Mouse (Mus musculus) limb, embryonic 14.5 days (tissue): ENCODE measurements around the gene Teddm2. TPM values are rescaled to one million over a fixed set of nuclear protein-coding genes. Genes with fewer than 3 reads are reported as not detected.

Source experiments
- ATAC-seq: fragments of 200-750 bp; cut with Nextera tagmentation; 2 replicates; pipeline ENCODE4 v1.8.0; 2017; ENCODE audit warnings: low read depth, moderate number of reproducible peaks, moderate TSS enrichment; ENCODE audit not compliant: low FRiP score
- DNase-seq: peaks from one replicate; pipeline ENCODE4 v3.0.0-alpha.2; 2015; ENCODE audit warnings: low spot score
- H3K27ac ChIP-seq: fragments of 300-500 bp; sonication (generic); replicated peaks from 2 replicates; pipeline ENCODE4 v1.5.1; 2014; ENCODE audit warnings: low read depth, mild to moderate bottlenecking, low read length, moderate library complexity, mixed read lengths
- H3K27me3 ChIP-seq: fragments of 300-500 bp; sonication (generic); 2 replicates; pipeline ENCODE4 v1.6.1; 2014; ENCODE audit warnings: low read length, mixed read lengths; ENCODE audit not compliant: control insufficient read depth, insufficient read depth
- H3K36me3 ChIP-seq: fragments of 300-500 bp; sonication (generic); 2 replicates; pipeline ENCODE4 v1.6.1; 2014; ENCODE audit warnings: mild to moderate bottlenecking, low read length, moderate library complexity, mixed read lengths; ENCODE audit not compliant: control insufficient read depth, insufficient read depth
- H3K4me1 ChIP-seq: fragments of 300-500 bp; sonication (generic); 2 replicates; pipeline ENCODE4 v1.6.1; 2014; ENCODE audit warnings: antibody characterized with exemption, low read length, mixed read lengths; ENCODE audit not compliant: control insufficient read depth, insufficient read depth
- H3K4me2 ChIP-seq: fragments of 300-500 bp; sonication (generic); replicated peaks from 2 replicates; pipeline ENCODE4 v1.6.1; 2014; ENCODE audit warnings: low read depth, mild to moderate bottlenecking, low read length, moderate library complexity; ENCODE audit not compliant: severe bottlenecking
- H3K4me3 ChIP-seq: fragments of 300-500 bp; sonication (generic); replicated peaks from 2 replicates; pipeline ENCODE4 v1.5.1; 2014; ENCODE audit warnings: low read length
- H3K9ac ChIP-seq: fragments of 300-500 bp; sonication (generic); 2 replicates; pipeline ENCODE4 v1.6.1; 2014; ENCODE audit warnings: mild to moderate bottlenecking, low read depth, low read length, moderate library complexity; ENCODE audit not compliant: severe bottlenecking
- H3K9me3 ChIP-seq: fragments of 300-500 bp; sonication (generic); 2 replicates; pipeline ENCODE4 v1.6.1; 2016; ENCODE audit warnings: low read length; ENCODE audit not compliant: control insufficient read depth
- POLR2A ChIP-seq: fragments of 200-500 bp; IDR thresholded peaks from 2 replicates; pipeline ENCODE4 v1.8.0; 2012; ENCODE audit warnings: inconsistent platforms, mild to moderate bottlenecking, moderate library complexity, borderline replicate concordance; ENCODE audit not compliant: insufficient read depth, insufficient read length; ENCODE audit errors: extremely low read depth
- WGBS: fragments of 180-500 bp; shearing (Covaris S2); extraction: QIAGEN DNeasy Blood & Tissue Kit; methylation state at CpG from one replicate; pipeline ENCODE4 v1.1.7; 2014; 5-methylcytosine and 5-hydroxymethylcytosine counted together
- polyA plus RNA-seq, 2 experiments: library from polyadenylated mRNA; depleted of rRNA in 1 of 2; stranded (reverse) in 1 of 2; unstranded in 1 of 2; fragments of >200 nt; fragmentation: Nextera tagmentation in 1 of 2; extraction: Ambion mirVana in 1 of 2; gene quantifications; 2 replicates each; pipeline versions ENCODE4 v1.2.1 to v1.2.3; 2012 to 2014

Gene Teddm2
- polyA plus RNA-seq, 2 experiments = 0.54 to 0.58 TPM

GRCm38 (mm10) chr1:153894979-153895378 lies 5.0 kb downstream of the Teddm2 start:
- DNase-seq = peak; percentile 87
- H3K9ac ChIP-seq = no peak overlapping the region
- H3K27ac ChIP-seq = no peak overlapping the region
- H3K36me3 ChIP-seq = no peaks in the 10 kb centered on the region
- H3K9me3 ChIP-seq = no peaks in the 10 kb centered on the region
- ATAC-seq = no peak
- no peaks in the 10 kb centered on the region for H3K27me3 ChIP-seq
- WGBS = 35% methylated on average over 5 of the region's 5 CpGs
- no peak for TF ChIP-seq POLR2A
- H3K4me3 ChIP-seq = no peak overlapping the region
- H3K4me1 ChIP-seq = 0 out of 2 replicates have a peak, but pooled peaks cover 2% of the 10 kb centered on the region
- H3K4me2 ChIP-seq = no peak overlapping the region

GRCm38 (mm10) chr1:153894201-153894893 lies 5.7 kb downstream of the Teddm2 start:
- Histone ChIP-seq H3K4me1 (0 out of 2 replicates have a peak, but pooled peaks cover 2% of the 10 kb centered on the region), H3K27me3 (no peaks in the 10 kb centered on the region), H3K36me3 (no peaks in the 10 kb centered on the region), H3K9me3 (no peaks in the 10 kb centered on the region), H3K27ac (no peak overlapping the region), H3K4me2 (no peak overlapping the region), H3K9ac (no peak overlapping the region), H3K4me3 (no peak overlapping the region)
- no peak for TF ChIP-seq POLR2A
- DNase-seq = no peak
- no peak for ATAC-seq
- WGBS = 58% methylated on average over 8 of the region's 8 CpGs

GRCm38 (mm10) chr1:153893746-153894145 lies 6.3 kb downstream of the Teddm2 start:
- no peaks in the 10 kb centered on the region for H3K9me3 ChIP-seq
- no peak overlapping the region for H3K4me2 ChIP-seq
- 0 out of 2 replicates have a peak, but pooled peaks cover 2% of the 10 kb centered on the region for H3K4me1 ChIP-seq
- ATAC-seq = no peak
- WGBS = 70% methylated on average over 2 of the region's 2 CpGs
- H3K4me3 ChIP-seq = no peak overlapping the region
- no peak for TF ChIP-seq POLR2A
- H3K27ac ChIP-seq = no peak overlapping the region
- H3K9ac ChIP-seq = no peak overlapping the region
- H3K36me3 ChIP-seq = no peaks in the 10 kb centered on the region
- no peak for DNase-seq
- no peaks in the 10 kb centered on the region for H3K27me3 ChIP-seq

- H3K4me3 ChIP-seq = no peak within 1 kb of the TSS
- H3K36me3 ChIP-seq = no peaks in the 10 kb centered on the region
- WGBS = 47% methylated on average over 4 of the region's 4 CpGs
- ATAC-seq (no peak), DNase-seq (no peak)
- no peak within 1 kb of the TSS for H3K9ac ChIP-seq
- no peak for TF ChIP-seq POLR2A
- H3K4me2 ChIP-seq = no peak within 1 kb of the TSS
- H3K4me1 ChIP-seq = 0 out of 2 replicates have a peak, but pooled peaks cover 2% of the 10 kb centered on the region
- H3K27me3 ChIP-seq = no peaks in the 10 kb centered on the region
- H3K9me3 ChIP-seq = no peaks in the 10 kb centered on the region
- H3K27ac ChIP-seq = no peak within 1 kb of the TSS
Measured at GRCm38 (mm10) chr1:153891442-153891841, 8.6 kb downstream of the Teddm2 start, which contains the start of gene Teddm1a. Gene Teddm1a (plus strand): TSS chr1:153891742.

GRCm38 (mm10) chr1:153890121-153890520 lies 9.9 kb downstream of the Teddm2 start:
- Histone ChIP-seq H3K4me2 (no peak overlapping the region), H3K9me3 (no peaks in the 10 kb centered on the region), H3K36me3 (no peaks in the 10 kb centered on the region), H3K9ac (no peak overlapping the region), H3K27me3 (no peaks in the 10 kb centered on the region), H3K4me3 (no peak overlapping the region), H3K27ac (no peak overlapping the region), H3K4me1 (0 out of 2 replicates have a peak, but pooled peaks cover under 1% of the 10 kb centered on the region)
- TF ChIP-seq POLR2A = no peak
- DNase-seq (no peak), ATAC-seq (no peak)
- 92% methylated on average over 10 of the region's 10 CpGs for WGBS
